Mouse (Mus musculus) ES-E14 (cell line): ENCODE measurements around the gene Upf3b.

Source experiments
- HCFC1 ChIP-seq: IDR thresholded peaks from 2 replicates; pipeline ENCODE4 v1.6.1; 2012; ENCODE audit warnings: low read length, inconsistent platforms, borderline replicate concordance; ENCODE audit not compliant: insufficient read depth
- ZC3H11A ChIP-seq: IDR thresholded peaks from 2 replicates; pipeline ENCODE4 v1.6.1; 2012; ENCODE audit warnings: low read depth, mild to moderate bottlenecking, inconsistent platforms, low read length, borderline replicate concordance

DNA sequence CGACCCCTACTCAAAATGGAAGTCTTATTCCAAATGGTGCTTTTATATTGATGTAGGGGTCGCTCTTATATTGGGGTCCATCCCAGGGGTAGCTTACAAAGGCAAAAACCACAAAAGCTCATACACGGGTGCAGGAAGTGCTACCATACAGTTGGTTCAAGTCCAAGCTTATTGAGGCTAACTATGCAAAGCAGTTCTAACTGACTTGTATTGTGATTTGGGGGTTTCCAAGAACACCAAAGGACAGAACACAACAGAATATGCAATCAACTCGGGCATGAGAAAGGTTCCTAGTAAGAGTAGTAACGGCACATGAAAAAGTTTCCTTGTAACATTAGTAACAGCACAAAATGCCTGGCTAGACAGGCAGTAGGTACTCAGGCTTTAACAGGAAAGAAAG lies 10.1 kb upstream of the Upf3b start:
- no peak for TF ChIP-seq HCFC1
- no peak for TF ChIP-seq ZC3H11A
